Mouse (Mus musculus) cerebral cortex, adult 2 months (tissue): ENCODE results near the gene Gm6205.

Experiments
- whole genome bisulfite sequencing: fragments of 180-500 bp; shearing (Covaris S2); methylation state at CpG from one replicate; pipeline ENCODE4 v1.1.7; 2018; 5-methylcytosine and 5-hydroxymethylcytosine counted together

The Gm6205 gene

DNA sequence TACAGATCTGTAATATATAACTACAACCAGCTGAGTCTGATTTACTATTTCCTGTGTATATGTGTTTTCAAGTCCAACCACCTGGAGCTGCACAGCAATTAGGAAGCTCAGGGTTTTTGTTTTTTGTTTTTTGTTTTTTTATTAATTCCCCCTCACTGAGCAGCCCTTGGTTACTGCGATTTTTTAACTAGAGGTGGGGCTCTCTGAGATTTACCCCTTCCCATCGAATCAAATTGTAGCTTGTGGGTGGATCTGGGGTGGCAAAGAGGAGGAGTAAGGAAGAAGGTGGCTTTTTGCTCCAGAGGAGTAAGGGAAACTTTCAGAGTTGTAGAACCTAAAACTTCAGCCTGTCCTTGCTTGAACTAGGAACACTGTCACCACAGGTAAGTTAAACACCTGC, at the start of gene Gm6205:
TSS of gene Gm6205 (plus strand) at position 301 of the 400 bp plus-strand sequence.
- WGBS: no CpG with 5 or more reads among the region's 2 CpGs

GRCm38 (mm10) chr5:94616242-94616641, 31.9 kb upstream of the Gm6205 start, which contains the start of gene Gm3147:
TSS of gene Gm3147 (minus strand) at chr5:94616342.
- WGBS: no CpG with 5 or more reads among the region's 1 CpGs

GRCm38 (mm10) chr5:94623679-94624078, 24.5 kb upstream of the Gm6205 start, which contains the start of gene Gm6509:
TSS of gene Gm6509 (plus strand) at chr5:94623979.
- 90% methylated on average over 1 of the region's 2 CpGs for WGBS
